Mouse (Mus musculus): ENCODE results near the gene Olfr1270. TPM values are rescaled to one million over a fixed set of nuclear protein-coding genes. Genes with fewer than 3 reads are reported as not detected.

Gene Olfr1270
- total and polyA plus RNA-seq, 2 experiments from 2014 or later = not detected

DNA sequence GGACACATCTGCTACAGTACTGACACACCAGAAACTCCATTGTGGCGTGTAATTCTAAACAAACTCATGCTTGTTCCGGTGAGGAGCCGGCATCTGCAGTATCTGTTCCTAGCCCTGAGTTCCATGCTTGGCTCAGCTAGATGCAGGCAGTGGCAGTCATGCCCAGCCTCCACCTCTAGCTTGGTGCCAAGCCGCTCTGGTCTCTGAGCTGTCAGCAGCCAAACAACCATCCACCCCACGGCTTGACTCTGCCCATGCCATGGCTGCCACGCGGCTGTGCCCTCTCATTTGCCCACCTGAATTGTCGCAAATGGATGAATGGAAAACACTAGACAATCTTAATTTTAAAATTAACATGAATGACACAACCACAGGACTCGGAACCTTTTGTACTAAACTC lies 1.0 kb upstream of the Olfr1270 start:
- Histone ChIP-seq H3K27ac (ENCODE audit: low read depth) (no peak overlapping the region), H3K36me3 (replicated peaks; ENCODE audit: control insufficient read depth, insufficient read depth, low read length) (no peaks in the 10 kb centered on the region), H3K4me1 (ENCODE audit: control insufficient read depth, insufficient read depth) (no peaks in the 10 kb centered on the region), H3K27me3 (ENCODE audit: control insufficient read depth, insufficient read depth, low read length) (no peaks in the 10 kb centered on the region), H3K4me2 (ENCODE audit: low read depth, low read length) (no peak overlapping the region), H3K9ac (replicated peaks; ENCODE audit: low read depth, low read length) (no peak overlapping the region), H3K9me3 (replicated peaks; ENCODE audit: control insufficient read depth, low read length) (no peaks in the 10 kb centered on the region), H3K4me3 (ENCODE audit: low read depth, low read length) (no peak overlapping the region)
- no peak for DNase-seq (ENCODE audit: low spot score)
- TF ChIP-seq CTCF (IDR thresholded peaks at IDR 0.05; ENCODE audit: low read depth) = no peak
- TF ChIP-seq EP300 (IDR thresholded peaks at IDR 0.05; ENCODE audit: low read depth) = no peak
- WGBS = 78% methylated on average over 9 of the region's 9 CpGs
- ATAC-seq (ENCODE audit: insufficient read depth, low read depth) = no peak

DNA sequence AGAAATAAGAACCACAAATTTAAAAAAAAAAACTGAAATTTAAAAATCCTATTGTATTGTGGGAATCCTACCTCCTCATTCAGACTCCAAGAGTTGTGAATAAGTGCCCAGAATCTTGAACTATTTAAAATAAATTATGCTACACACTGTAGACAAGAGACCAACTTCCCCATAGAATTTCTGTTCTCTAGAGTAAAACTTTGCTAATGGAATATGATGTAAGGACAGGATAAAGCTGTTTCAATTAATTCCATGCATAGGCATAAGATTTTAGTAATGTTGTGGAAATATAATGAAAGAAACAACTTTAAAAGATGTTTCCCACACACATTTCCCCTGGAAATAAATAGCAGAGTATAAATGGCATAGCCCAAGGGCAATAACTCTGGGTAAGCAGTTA lies 10.7 kb downstream of the Olfr1270 start, which contains the start of gene Olfr32:
Gene Olfr32, minus strand, starts transcription at position 101 of the 400 bp plus-strand sequence.
- Histone ChIP-seq H3K27ac (ENCODE audit: low read depth) (no peak within 1 kb of the TSS), H3K36me3 (replicated peaks; ENCODE audit: control insufficient read depth, insufficient read depth, low read length) (no peaks in the 10 kb centered on the region), H3K4me1 (ENCODE audit: control insufficient read depth, insufficient read depth) (no peaks in the 10 kb centered on the region), H3K9me3 (replicated peaks; ENCODE audit: control insufficient read depth, low read length) (0 out of 2 replicates have a peak, but pooled peaks cover under 1% of the 10 kb centered on the region), H3K9ac (replicated peaks; ENCODE audit: low read depth, low read length) (no peak within 1 kb of the TSS), H3K4me2 (ENCODE audit: low read depth, low read length) (no peak within 1 kb of the TSS), H3K27me3 (ENCODE audit: control insufficient read depth, insufficient read depth, low read length) (no peaks in the 10 kb centered on the region), H3K4me3 (ENCODE audit: low read depth, low read length) (no peak within 1 kb of the TSS)
- no peak for DNase-seq (ENCODE audit: low spot score)
- TF ChIP-seq EP300 (IDR thresholded peaks at IDR 0.05; ENCODE audit: low read depth) (no peak), CTCF (IDR thresholded peaks at IDR 0.05; ENCODE audit: low read depth) (no peak)
- no peak for ATAC-seq (ENCODE audit: insufficient read depth, low read depth)

DNA sequence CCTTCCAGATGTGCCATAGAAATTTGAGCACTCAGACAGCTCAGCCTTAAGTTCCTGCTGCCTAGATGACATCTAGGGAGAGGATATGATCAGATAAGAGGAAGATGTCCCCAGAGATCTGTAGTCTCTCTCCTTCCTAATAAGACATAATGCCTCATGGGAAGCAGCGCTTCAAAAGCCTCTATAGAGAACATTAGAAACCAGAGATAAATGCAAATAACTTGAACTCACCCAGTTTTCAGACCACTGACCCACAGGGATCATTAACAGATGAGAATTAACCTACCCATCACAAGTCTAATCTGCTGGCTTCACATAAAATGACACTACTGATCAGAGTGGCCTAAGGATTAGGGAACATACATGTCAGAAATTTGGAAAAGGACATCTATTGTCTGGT lies 31.6 kb downstream of the Olfr1270 start, which contains the start of gene Olfr1269:
Gene Olfr1269, minus strand, starts transcription at position 101 of the 400 bp plus-strand sequence.
- no peak within 1 kb of the TSS for H3K4me3 ChIP-seq (ENCODE audit: low read depth, low read length)
- DNase-seq (ENCODE audit: low spot score) = no peak
- TF ChIP-seq EP300 (IDR thresholded peaks at IDR 0.05; ENCODE audit: low read depth) (no peak), CTCF (IDR thresholded peaks at IDR 0.05; ENCODE audit: low read depth) (no peak)
- no peaks in the 10 kb centered on the region for H3K36me3 ChIP-seq (replicated peaks; ENCODE audit: control insufficient read depth, insufficient read depth, low read length)
- WGBS = 77% methylated on average over 1 of the region's 1 CpGs
- H3K27ac ChIP-seq (ENCODE audit: low read depth) = no peak within 1 kb of the TSS
- no peak for ATAC-seq (ENCODE audit: insufficient read depth, low read depth)
- H3K4me1 ChIP-seq (ENCODE audit: control insufficient read depth, insufficient read depth) = no peaks in the 10 kb centered on the region
- H3K9ac ChIP-seq (replicated peaks; ENCODE audit: low read depth, low read length) = no peak within 1 kb of the TSS
- H3K27me3 ChIP-seq (ENCODE audit: control insufficient read depth, insufficient read depth, low read length) = no peaks in the 10 kb centered on the region
- no peaks in the 10 kb centered on the region for H3K9me3 ChIP-seq (replicated peaks; ENCODE audit: control insufficient read depth, low read length)
- no peak within 1 kb of the TSS for H3K4me2 ChIP-seq (ENCODE audit: low read depth, low read length)

Other genes starting within 250 kb of the Olfr1270 start
- not detected in 2 replicates for gene Olfr1258, start 225.8 kb downstream of the Olfr1270 start, total RNA-seq (2014; rRNA removed; ENCODE audit: low replicate concordance)
- not detected in 2 replicates for gene Olfr1258, start 225.8 kb downstream of the Olfr1270 start, polyA plus RNA-seq (2015; fragmentation: Nextera tagmentation; extraction: Ambion mirVana)
- gene Olfr1259, start 204.4 kb downstream of the Olfr1270 start, total RNA-seq (2014; rRNA removed; ENCODE audit: low replicate concordance) = not detected in 2 replicates
- gene Olfr1259, start 204.4 kb downstream of the Olfr1270 start, polyA plus RNA-seq (2015; fragmentation: Nextera tagmentation; extraction: Ambion mirVana) = not detected in 2 replicates
- gene Olfr1260, start 178.8 kb downstream of the Olfr1270 start, total RNA-seq (2014; rRNA removed; ENCODE audit: low replicate concordance) = not detected in 2 replicates
- gene Olfr1260, start 178.8 kb downstream of the Olfr1270 start, polyA plus RNA-seq (2015; fragmentation: Nextera tagmentation; extraction: Ambion mirVana) = not detected in 2 replicates
- gene Olfr1261, start 161.9 kb downstream of the Olfr1270 start, total RNA-seq (2014; rRNA removed; ENCODE audit: low replicate concordance) = not detected in 2 replicates
- not detected in 2 replicates for gene Olfr1261, start 161.9 kb downstream of the Olfr1270 start, polyA plus RNA-seq (2015; fragmentation: Nextera tagmentation; extraction: Ambion mirVana)
- not detected in 2 replicates for gene Olfr1262, start 152.9 kb downstream of the Olfr1270 start, total RNA-seq (2014; rRNA removed; ENCODE audit: low replicate concordance)
- gene Olfr1262, start 152.9 kb downstream of the Olfr1270 start, polyA plus RNA-seq (2015; fragmentation: Nextera tagmentation; extraction: Ambion mirVana) = not detected in 2 replicates
- gene Olfr1263, start 141.0 kb downstream of the Olfr1270 start, total RNA-seq (2014; rRNA removed; ENCODE audit: low replicate concordance) = not detected in 2 replicates
- not detected in 2 replicates for gene Olfr1263, start 141.0 kb downstream of the Olfr1270 start, polyA plus RNA-seq (2015; fragmentation: Nextera tagmentation; extraction: Ambion mirVana)
- not detected in 2 replicates for gene Olfr1264, start 127.5 kb downstream of the Olfr1270 start, total RNA-seq (2014; rRNA removed; ENCODE audit: low replicate concordance)
- gene Olfr1264, start 127.5 kb downstream of the Olfr1270 start, polyA plus RNA-seq (2015; fragmentation: Nextera tagmentation; extraction: Ambion mirVana) = not detected in 2 replicates
- not detected in 2 replicates for gene Olfr1265, start 117.8 kb downstream of the Olfr1270 start, total RNA-seq (2014; rRNA removed; ENCODE audit: low replicate concordance)
- not detected in 2 replicates for gene Olfr1265, start 117.8 kb downstream of the Olfr1270 start, polyA plus RNA-seq (2015; fragmentation: Nextera tagmentation; extraction: Ambion mirVana)
- not detected in 2 replicates for gene Olfr140, start 89.5 kb downstream of the Olfr1270 start, total RNA-seq (2014; rRNA removed; ENCODE audit: low replicate concordance)
- not detected in 2 replicates for gene Olfr140, start 89.5 kb downstream of the Olfr1270 start, polyA plus RNA-seq (2015; fragmentation: Nextera tagmentation; extraction: Ambion mirVana)
- gene Olfr1269, start 31.7 kb downstream of the Olfr1270 start, total RNA-seq (2014; rRNA removed; ENCODE audit: low replicate concordance) = not detected in 2 replicates
- gene Olfr1269, start 31.7 kb downstream of the Olfr1270 start, polyA plus RNA-seq (2015; fragmentation: Nextera tagmentation; extraction: Ambion mirVana) = not detected in 2 replicates
- gene Olfr32, start 10.8 kb downstream of the Olfr1270 start, total RNA-seq (2014; rRNA removed; ENCODE audit: low replicate concordance) = not detected in 2 replicates
- gene Olfr32, start 10.8 kb downstream of the Olfr1270 start, polyA plus RNA-seq (2015; fragmentation: Nextera tagmentation; extraction: Ambion mirVana) = not detected in 2 replicates
- not detected in 2 replicates for gene Olfr1506, start 71.4 kb upstream of the Olfr1270 start, total RNA-seq (2014; rRNA removed; ENCODE audit: low replicate concordance)
- gene Olfr1506, start 71.4 kb upstream of the Olfr1270 start, polyA plus RNA-seq (2015; fragmentation: Nextera tagmentation; extraction: Ambion mirVana) = not detected in 2 replicates
- not detected in 2 replicates for gene Olfr142, start 104.5 kb upstream of the Olfr1270 start, total RNA-seq (2014; rRNA removed; ENCODE audit: low replicate concordance)
- not detected in 2 replicates for gene Olfr142, start 104.5 kb upstream of the Olfr1270 start, polyA plus RNA-seq (2015; fragmentation: Nextera tagmentation; extraction: Ambion mirVana)
- not detected in 2 replicates for gene Olfr1271, start 117.9 kb upstream of the Olfr1270 start, total RNA-seq (2014; rRNA removed; ENCODE audit: low replicate concordance)
- not detected in 2 replicates for gene Olfr1271, start 117.9 kb upstream of the Olfr1270 start, polyA plus RNA-seq (2015; fragmentation: Nextera tagmentation; extraction: Ambion mirVana)
- not detected in 2 replicates for gene Olfr1272, start 139.8 kb upstream of the Olfr1270 start, total RNA-seq (2014; rRNA removed; ENCODE audit: low replicate concordance)
- not detected in 2 replicates for gene Olfr1272, start 139.8 kb upstream of the Olfr1270 start, polyA plus RNA-seq (2015; fragmentation: Nextera tagmentation; extraction: Ambion mirVana)
- not detected in 2 replicates for gene Gm13769, start 169.1 kb upstream of the Olfr1270 start, total RNA-seq (2014; rRNA removed; ENCODE audit: low replicate concordance)
- not detected in 2 replicates for gene Gm13769, start 169.1 kb upstream of the Olfr1270 start, polyA plus RNA-seq (2015; fragmentation: Nextera tagmentation; extraction: Ambion mirVana)
- gene Olfr1274-ps, start 245.6 kb upstream of the Olfr1270 start, total RNA-seq (2014; rRNA removed; ENCODE audit: low replicate concordance) = not detected in 2 replicates
- gene Olfr1274-ps, start 245.6 kb upstream of the Olfr1270 start, polyA plus RNA-seq (2015; fragmentation: Nextera tagmentation; extraction: Ambion mirVana) = 0.07 TPM in 1 of 2 replicates, not detected in the other